Mouse (Mus musculus) left cerebral cortex, adult 18-20 months (tissue): Measurements from ENCODE around the gene Ak1. TPM values are rescaled to one million over a fixed set of nuclear protein-coding genes. Genes with fewer than 3 reads are reported as not detected.

ENCODE experiments used
- DNase-seq, 2 experiments: peaks; one replicate each; pipeline ENCODE4 v3.0.0; 2021 to 2022; ENCODE audit warnings: low spot score in 2 of 2, mixed read lengths in 1 of 2
- long read RNA-seq, 2 experiments: library from polyadenylated mRNA; stranded (forward); transcript quantifications; one replicate each; pipeline ENCODE4 v2.0.0; 2021
- total RNA-seq, 2 experiments: library from RNA; stranded (reverse); gene quantifications; 2 replicates each; pipeline ENCODE4 v1.2.3; 2021

Gene Ak1
- 100 to 1,000 TPM; 151 to 160 TPM for total RNA-seq
- long read RNA-seq, experiment 1, transcript Ak1-202 (7 exons, 2,063 nt): major isoform, 180 of 212 reads
- long read RNA-seq, experiment 1, partial matches to known transcripts: 10 of 212 reads
- long read RNA-seq, experiment 1, other reads (novel, unspliced or antisense): 20 of 212 reads
- long read RNA-seq, experiment 2, transcript Ak1-202 (7 exons, 2,063 nt): major isoform, 125 of 168 reads
- long read RNA-seq, experiment 2, partial matches to known transcripts: 15 of 168 reads
- long read RNA-seq, experiment 2, other reads (novel, unspliced or antisense): 25 of 168 reads

- no peak for DNase-seq
These were observed at the start of gene Ak1 for GRCm38 (mm10) chr2:32621517-32621859. Gene Ak1, plus strand, starts transcription at chr2:32621758.

DNA sequence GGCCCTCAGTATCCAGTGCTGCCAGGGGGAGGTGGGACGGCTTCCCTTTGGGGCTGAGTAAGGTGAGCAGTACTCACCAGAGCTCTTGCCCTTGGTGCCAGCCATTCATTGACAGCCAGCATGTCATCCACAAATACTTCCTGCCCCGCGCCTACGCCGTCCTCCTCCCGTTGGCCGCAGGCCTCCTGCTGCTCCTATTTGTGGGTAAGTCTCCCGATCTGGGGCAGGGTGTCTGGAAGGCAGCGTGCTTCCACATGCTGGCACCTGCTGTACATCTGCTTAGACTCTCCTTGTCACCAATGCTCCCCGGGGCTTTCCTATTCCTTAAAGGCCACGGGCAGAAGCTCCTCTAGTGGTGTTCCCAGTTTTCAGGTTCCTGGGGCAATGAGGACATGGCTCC, 49.4 kb upstream of the Ak1 start:
- DNase-seq: no peak

DNA sequence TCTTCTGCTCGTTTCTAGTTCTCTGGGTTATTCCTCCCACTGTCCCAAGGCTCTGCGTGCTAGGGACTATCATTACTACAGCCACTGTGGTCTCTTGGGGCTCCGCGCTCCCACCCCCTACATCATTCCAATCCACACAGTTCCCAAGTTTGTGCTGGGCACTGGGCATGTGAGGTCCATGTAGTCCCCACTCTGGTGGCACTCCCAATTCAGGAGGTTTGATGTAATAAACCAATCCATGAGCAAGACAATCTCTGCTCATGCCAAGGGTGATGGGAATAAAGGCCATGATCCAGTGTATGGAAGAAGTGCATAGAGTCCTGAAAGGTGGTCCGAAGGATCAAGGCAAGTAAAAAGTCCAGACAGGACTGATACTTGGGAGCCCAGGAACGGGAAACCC, 47.1 kb upstream of the Ak1 start, which contains the start of gene Pip5kl1:
TSS of gene Pip5kl1 (plus strand) at position 301 of the 400 bp plus-strand sequence.
- no peak for DNase-seq

DNA sequence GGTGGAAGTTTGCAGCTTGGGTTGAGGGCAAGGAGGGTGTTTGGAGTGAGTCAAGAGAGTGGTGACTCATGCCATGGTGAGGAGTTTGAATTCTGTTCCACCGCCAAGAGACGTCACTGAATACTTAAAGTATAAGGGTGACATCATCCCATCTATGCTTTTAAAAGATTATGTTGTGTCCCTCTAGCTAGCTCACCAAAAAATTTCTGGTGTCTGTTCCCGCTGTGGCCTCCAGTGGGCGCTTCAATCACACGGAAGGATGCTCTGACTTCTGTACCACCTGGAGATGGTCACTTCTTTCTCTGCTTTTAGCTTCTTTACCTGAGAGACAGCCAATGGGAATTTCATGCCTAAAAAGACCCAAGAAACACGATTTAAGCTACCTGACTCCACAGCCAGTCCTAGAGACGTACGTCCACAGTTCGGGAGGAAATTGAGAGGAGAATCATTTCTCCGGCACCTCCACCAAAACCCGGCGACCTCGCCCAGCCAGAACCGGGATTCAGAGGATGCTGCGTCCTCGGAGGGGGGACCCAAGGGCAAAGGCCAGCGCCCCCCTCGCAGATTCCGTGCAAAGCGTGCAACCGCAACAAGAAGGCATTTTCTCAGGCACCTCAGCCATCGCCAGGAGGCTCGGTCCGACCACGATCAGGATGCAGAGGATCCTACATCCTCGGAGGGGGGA, 46.5 kb upstream of the Ak1 start:
- DNase-seq: peak; percentile 78 to 85

- DNase-seq: peak; percentile 71 to 78
These were observed 45.9 kb upstream of the Ak1 start, which contains the start of gene 9430097D07Rik for GRCm38 (mm10) chr2:32575586-32576160. Gene 9430097D07Rik, minus strand, starts transcription at chr2:32575684.

DNA sequence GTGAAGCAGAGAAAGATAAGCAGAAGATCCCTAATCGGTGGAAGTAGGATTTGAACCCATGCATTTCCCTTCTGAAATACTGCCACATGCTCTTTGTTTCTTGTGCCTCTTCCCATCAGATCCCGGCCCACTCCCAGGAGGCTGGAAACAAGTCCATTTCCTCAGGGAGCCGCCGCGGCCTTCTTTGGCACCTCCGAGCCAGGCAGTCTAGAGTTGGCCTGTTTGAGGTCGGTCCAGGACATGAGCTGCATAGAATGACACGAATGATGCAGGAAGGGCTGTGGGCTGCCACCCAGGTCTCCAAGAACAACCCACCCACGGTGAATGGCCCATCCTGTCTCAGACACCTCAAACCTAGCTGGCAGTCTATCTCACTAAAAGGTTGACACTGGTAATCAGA, 45.0 kb upstream of the Ak1 start:
- no peak for DNase-seq

DNA sequence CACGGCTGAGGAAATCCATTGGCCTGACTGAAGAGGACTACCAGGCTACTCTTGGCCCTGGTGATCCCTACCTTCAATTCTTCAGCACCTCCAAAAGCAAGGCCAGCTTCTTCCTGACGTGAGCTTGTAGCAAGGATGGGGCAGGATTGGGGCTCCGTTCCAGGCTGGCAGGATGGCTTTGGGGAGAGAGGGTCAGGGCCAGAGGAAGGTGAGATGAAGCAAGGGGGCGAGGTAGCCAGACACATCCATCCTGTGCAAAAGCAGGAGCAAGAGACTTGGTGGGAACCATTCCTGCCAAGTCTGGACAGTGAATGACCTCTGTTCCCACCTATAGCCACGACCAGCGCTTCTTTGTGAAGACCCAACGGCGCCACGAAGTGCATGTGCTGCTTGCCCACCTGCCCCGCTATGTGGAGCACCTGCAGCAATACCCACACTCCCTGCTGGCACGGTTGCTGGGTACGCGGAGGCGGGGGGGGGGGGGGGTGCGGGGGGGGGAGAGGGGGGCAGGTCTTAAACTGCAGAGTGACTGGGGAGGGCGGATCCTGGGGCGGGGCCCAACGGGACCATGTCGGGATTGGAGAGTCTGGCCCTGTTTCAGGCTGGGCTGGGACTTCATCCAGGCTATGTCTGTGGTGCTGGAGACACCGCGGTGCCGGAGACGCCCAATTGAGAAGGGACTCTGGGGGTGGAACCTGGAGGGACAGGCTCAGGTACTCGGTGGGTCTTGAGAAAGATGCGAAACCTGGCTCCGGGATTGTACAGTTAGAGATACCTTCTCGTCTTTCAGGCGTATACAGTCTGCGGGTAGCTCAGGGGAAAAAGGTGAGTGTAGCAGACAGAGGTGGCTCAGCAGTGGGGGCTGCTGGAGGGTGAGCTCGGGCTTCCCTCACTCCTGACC, 43.2 kb upstream of the Ak1 start:
- no peak for DNase-seq

DNA sequence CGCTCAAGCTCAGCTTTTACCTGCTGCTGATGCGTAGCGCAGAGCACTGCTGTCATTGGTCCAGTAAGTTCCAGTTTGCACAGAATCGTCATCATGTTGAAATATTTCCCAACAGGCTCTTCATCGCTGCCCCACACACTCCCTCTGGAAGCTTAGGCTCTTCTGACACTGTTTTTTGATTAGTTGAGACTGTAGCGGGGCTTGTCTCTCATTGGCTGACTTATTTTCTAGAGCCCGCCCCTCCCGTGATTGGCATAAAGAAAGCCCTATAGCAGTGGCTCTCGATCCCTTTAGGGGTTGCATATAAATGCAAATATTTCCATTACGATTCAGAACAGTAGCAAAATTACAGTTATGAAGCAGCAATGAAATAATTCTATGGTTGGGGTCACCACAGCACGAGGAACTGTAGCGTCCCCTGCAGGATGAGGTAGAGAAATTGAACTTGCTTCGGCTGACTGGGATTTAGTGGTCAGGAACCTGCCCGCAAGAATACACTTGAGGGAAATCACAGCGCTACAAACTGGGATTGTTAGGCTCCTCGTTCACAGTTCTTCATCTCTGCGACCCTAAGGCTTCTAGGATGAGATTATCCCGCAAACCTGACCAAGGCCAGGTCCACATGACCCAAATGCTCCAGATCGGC, 40.0 kb upstream of the Ak1 start:
- DNase-seq: peak; percentile 77 to 83

GRCm38 (mm10) chr2:32582830-32583799, 38.4 kb upstream of the Ak1 start:
- peak; percentile 84 to 88 for DNase-seq

DNA sequence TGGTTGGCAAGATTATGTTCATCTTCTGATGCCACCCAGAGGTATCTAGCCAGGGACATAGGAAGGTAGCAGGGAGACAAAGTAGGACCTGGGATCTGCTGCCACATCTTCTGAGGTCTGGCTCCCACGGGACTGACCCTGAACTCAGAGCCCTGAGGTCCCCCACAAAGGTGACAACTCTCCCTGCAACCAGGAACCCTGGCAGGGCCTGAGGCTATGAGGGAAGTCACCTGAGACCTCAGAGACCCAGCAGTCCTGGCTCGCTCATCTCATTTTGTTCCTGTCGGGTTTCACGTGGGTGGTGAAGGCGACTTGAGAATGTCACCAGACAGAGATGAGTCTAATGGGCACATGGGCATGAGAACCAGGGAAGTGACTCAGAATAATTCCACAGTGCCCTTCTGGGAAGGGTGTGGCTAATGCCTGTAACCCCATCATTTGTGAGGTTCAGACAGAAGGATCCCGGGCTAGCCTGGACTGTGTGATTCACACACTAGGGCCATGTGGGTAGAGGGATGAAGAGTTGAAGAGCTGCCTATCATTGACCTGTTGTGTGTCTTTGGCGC, 36.3 kb upstream of the Ak1 start:
- DNase-seq: no peak

- DNase-seq: peak; percentile 86 to 91
These were observed 34.6 kb upstream of the Ak1 start, which contains the start of gene St6galnac4 for GRCm38 (mm10) chr2:32586871-32587351. Gene St6galnac4, plus strand, starts transcription at chr2:32587095.

- no peak for DNase-seq
These were observed 33.7 kb upstream of the Ak1 start for GRCm38 (mm10) chr2:32587731-32588321.

DNA sequence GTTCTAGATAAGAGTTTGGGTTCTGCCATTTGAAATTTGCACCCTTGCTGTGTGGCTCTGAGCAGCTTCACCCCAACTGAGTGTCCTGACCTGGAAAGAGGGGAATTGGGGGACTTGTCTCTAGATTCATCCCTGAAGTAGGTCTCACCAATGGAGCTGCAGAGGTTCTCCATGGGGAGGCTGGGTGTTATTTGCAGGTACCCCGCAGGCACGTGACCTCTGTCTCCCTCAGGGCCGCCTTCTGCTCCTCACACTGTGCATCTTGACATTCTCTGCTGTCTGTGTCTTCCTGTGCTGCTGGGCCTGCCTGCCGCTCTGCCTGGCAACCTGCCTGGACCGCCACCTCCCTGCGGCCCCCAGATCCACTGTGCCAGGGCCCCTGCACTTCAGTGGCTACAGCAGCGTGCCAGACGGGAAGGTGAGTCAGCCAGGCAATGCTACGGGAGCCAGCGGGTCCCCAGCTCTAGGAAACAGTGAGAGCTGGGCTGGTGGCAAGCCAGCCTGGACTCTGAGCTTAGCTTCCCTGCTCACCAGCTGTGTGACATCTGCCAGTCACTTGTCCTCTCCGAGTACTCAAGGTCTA, 32.3 kb upstream of the Ak1 start:
- peak; percentile 63 to 80 for DNase-seq

GRCm38 (mm10) chr2:32590224-32590623, 31.3 kb upstream of the Ak1 start:
- DNase-seq: no peak

DNA sequence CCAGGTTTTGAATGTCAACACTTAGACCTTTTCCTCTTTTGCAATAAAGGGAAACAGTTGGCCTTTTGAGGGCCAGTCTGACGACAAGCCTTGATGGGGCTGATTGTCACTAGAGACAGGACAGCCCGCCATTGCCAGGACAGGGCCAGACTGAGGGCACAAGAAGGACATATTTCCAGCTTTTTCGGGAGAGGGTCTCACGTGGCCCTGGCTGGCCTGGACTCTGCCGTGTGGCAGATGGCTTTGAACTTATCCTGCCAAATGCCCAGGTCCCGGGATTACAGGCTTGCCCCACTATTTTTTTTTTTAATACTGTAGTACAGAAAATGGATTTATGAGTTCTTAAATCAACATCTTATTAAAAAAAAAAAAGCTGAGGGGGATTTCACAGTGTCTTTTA, 30.3 kb upstream of the Ak1 start:
- DNase-seq: no peak

- DNase-seq: no peak
These were observed 24.8 kb upstream of the Ak1 start for GRCm38 (mm10) chr2:32596725-32597124.

DNA sequence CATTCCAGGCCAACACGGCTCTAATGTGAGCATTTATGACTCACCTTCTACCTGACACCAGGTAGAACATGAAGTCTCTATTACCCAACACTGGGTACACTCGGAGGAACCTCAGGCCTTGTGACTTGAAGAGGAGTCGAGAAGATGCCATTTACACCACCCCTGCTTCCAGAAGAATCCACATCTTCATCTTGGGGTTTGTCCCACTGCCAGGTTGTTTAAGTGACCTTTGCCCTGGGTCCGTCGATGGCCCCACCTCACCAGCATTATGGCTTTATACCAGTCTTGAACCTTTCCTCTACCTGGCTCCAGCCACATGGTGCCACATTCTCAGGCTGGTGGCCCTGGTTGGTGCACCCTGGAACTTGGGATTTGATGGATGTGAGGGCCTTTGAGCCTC, 24.3 kb upstream of the Ak1 start:
- DNase-seq: no peak

GRCm38 (mm10) chr2:32597699-32598098, 23.9 kb upstream of the Ak1 start:
- no peak for DNase-seq
